Mouse (Mus musculus) ovary, postnatal 10 days (tissue): ENCODE data around the gene Gm10229.
"Not testable (repeated sequence)": the region's sequence is repeated elsewhere in the genome, so short reads cannot be mapped to it uniquely, and the experiment has no call there.

Experiments used
- DNase-seq: peaks from one replicate; pipeline ENCODE4 v3.0.0; 2022; ENCODE audit warnings: low spot score

Gene Gm10229

GRCm38 (mm10) chr16:89014984-89015383 lies at the start of gene Gm10229:
Gene Gm10229 (plus strand): TSS chr16:89015284.
- DNase-seq, result not testable (repeated sequence)

DNA sequence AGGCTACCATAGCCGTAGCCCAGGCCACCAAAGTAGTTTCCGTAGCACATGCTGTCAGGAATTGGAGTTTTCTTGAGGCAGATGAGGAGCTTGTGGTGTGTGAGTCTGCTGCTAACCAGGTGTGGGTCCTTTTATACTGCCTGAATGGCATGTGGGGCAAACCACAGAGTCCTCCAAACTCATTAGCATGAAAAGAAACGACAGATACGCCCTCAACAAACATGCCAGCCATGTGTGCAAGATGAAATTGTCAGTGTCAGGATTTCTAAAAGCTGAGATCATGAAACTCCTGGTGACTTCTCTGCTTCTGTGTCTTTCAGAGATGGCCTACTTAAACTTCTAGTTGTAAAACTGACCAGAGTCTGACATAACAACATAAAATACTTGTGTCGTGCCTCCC lies 4.4 kb upstream of the Gm10229 start, which contains the start of gene Krtap22-2:
Gene Krtap22-2, minus strand, starts transcription at position 101 of the 400 bp plus-strand sequence.
- DNase-seq, result no peak

DNA sequence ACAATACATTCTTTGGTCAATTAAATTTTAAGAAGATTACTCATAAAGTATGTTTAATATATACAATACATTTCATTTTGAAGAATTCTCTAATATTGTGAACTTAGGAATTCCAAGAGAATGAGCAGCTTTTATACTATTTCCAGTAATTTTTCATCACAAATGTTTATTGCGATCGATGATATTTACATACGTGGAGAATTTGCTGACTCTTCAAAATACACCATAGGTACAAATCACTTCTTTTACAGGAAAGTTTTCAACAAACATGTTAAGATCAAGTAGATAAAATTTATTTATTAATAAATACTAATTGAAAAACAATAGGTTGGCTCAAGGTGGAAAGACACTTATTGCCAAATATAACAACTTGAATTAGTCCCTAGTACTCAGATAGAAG lies 1.1 kb upstream of the Gm10229 start:
- no peak for DNase-seq

- not testable (repeated sequence) for DNase-seq
Observed at GRCm38 (mm10) chr16:89031399-89031798, 16.3 kb downstream of the Gm10229 start, which contains the start of gene Krtap6-1. Gene Krtap6-1 (plus strand): TSS chr16:89031699.

- not testable (repeated sequence) for DNase-seq
Observed at GRCm38 (mm10) chr16:89041372-89041771, 26.3 kb downstream of the Gm10229 start, which contains the start of gene Gm10228. Gene Gm10228 (minus strand): TSS chr16:89041472.

GRCm38 (mm10) chr16:89047783-89048182 lies 32.7 kb downstream of the Gm10229 start, which contains the start of gene Krtap6-5:
Gene Krtap6-5 (minus strand): TSS chr16:89047883.
- no peak for DNase-seq

DNA sequence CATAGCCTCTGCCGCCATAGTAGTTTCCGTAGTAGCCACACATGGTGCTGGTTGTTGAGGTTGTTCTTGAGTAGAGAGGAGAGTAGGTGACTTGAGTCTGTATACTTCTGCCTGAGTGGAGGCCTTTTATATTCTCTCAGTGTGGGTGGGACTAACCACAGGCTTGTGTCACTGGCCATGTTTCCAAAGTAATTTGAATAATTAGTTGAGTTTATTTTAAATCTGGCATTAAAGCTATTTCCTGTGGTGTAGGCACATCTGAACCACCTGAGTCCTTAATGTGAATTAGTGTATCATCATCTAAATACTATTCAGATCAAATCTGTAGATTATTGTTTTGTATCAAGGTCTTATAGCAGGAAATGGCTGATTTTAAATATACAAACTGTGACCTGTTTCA lies 48.8 kb downstream of the Gm10229 start, which contains the start of gene 1110025L11Rik:
Gene 1110025L11Rik, minus strand, starts transcription at position 101 of the 400 bp plus-strand sequence.
- DNase-seq, result not testable (repeated sequence)
